In genomic region chr2:38417970-38418369, GRCm38 (mm10) we compare ENCODE assay signal across 8 mouse cellular contexts.
DNase-seq lines count a peak whose midpoint lies in the region; ATAC-seq and TF ChIP-seq lines count a peak whose summit lies in the region.

No protein-coding gene starts in this region.

- H3K9ac ChIP-seq in lung, embryonic 14.5 days: no peak overlapping the region

- H3K9me3 ChIP-seq in heart, embryonic 10.5 days: no peaks in the 10 kb centered on the region
- H3K9me3 ChIP-seq in G1E (replicated peaks): no peaks in the 10 kb centered on the region
- H3K9me3 ChIP-seq in embryonic facial prominence, embryonic 10.5 days: no peaks in the 10 kb centered on the region
- no peaks in the 10 kb centered on the region for H3K9me3 ChIP-seq in lung, embryonic 14.5 days (ENCODE audit: low read depth, low read length)

- no peak overlapping the region for H3K27ac ChIP-seq in heart, embryonic 10.5 days
- H3K27ac ChIP-seq in embryonic facial prominence, embryonic 10.5 days (replicated peaks): no peak overlapping the region
- H3K27ac ChIP-seq in lung, embryonic 14.5 days (ENCODE audit: low read depth): no peak overlapping the region

- H3K4me1 ChIP-seq in heart, embryonic 10.5 days: no peaks in the 10 kb centered on the region
- H3K4me1 ChIP-seq in G1E (ENCODE audit: insufficient read depth, low read depth, low read length): no peaks in the 10 kb centered on the region
- H3K4me1 ChIP-seq in embryonic facial prominence, embryonic 10.5 days: 0 out of 2 replicates have a peak, but pooled peaks cover 9% of the 10 kb centered on the region
- H3K4me1 ChIP-seq in lung, embryonic 14.5 days (ENCODE audit: insufficient read depth): no peaks in the 10 kb centered on the region

- no peaks in the 10 kb centered on the region for H3K36me3 ChIP-seq in heart, embryonic 10.5 days
- no peaks in the 10 kb centered on the region for H3K36me3 ChIP-seq in G1E (replicated peaks)
- H3K36me3 ChIP-seq in embryonic facial prominence, embryonic 10.5 days (replicated peaks): no peaks in the 10 kb centered on the region
- no peaks in the 10 kb centered on the region for H3K36me3 ChIP-seq in lung, embryonic 14.5 days (ENCODE audit: insufficient read depth)

- no peak overlapping the region for H3K4me3 ChIP-seq in heart, embryonic 10.5 days
- no peak overlapping the region for H3K4me3 ChIP-seq in G1E (ENCODE audit: low read depth, low read length)
- H3K4me3 ChIP-seq in embryonic facial prominence, embryonic 10.5 days: no peak overlapping the region
- no peak overlapping the region for H3K4me3 ChIP-seq in lung, embryonic 14.5 days (ENCODE audit: low read depth, low read length)

- peak; percentile 71 for DNase-seq in heart, postnatal 4 days
- no peak for DNase-seq in heart, embryonic 10.5 days (ENCODE audit: low spot score)
- DNase-seq in G1E (ENCODE audit: low spot score): peak; percentile 27
- peak; percentile 82 for DNase-seq in embryonic facial prominence, embryonic 10.5 days (ENCODE audit: low spot score)
- peak; percentile 86 for DNase-seq in lung, embryonic 14.5 days
- DNase-seq in cerebellum, adult 9-11 months: no peak
- no peak for DNase-seq in cerebellum, adult 18-20 months

- 18% methylated on average over 4 of the region's 4 CpGs for WGBS in heart, embryonic 10.5 days
- WGBS in embryonic facial prominence, embryonic 10.5 days: 17% methylated on average over 4 of the region's 4 CpGs
- 13% methylated on average over 4 of the region's 4 CpGs for WGBS in lung, embryonic 14.5 days

- H3K4me2 ChIP-seq in lung, embryonic 14.5 days: no peak overlapping the region

- TF ChIP-seq CTCF in G1E (IDR thresholded peaks at IDR 0.05; ENCODE audit: low read depth, low read length): no peak
- TF ChIP-seq CTCF in lung, embryonic 14.5 days (IDR thresholded peaks at IDR 0.05; ENCODE audit: low read depth): no peak

- ATAC-seq in G1E (ENCODE audit: extremely low read depth, insufficient number of reproducible peaks, low FRiP score, poor library complexity, severe bottlenecking): no peak
- peak; percentile 49; the same call in 1 of the 2 replicates for ATAC-seq in lung, embryonic 14.5 days (ENCODE audit: insufficient read depth)
- no peak for ATAC-seq in erythroblast, adult 5-6 weeks (replicated peaks; ENCODE audit: low FRiP score, poor library complexity, severe bottlenecking)

- H3K27me3 ChIP-seq in heart, embryonic 10.5 days (ENCODE audit: insufficient read depth, poor library complexity, severe bottlenecking): peaks cover 9% of the 10 kb centered on the region
- peaks cover 34% of the 10 kb centered on the region for H3K27me3 ChIP-seq in G1E (ENCODE audit: insufficient read depth, low read length)
- H3K27me3 ChIP-seq in embryonic facial prominence, embryonic 10.5 days (replicated peaks; ENCODE audit: low read depth, poor library complexity, severe bottlenecking): 0 out of 2 replicates have a peak, but pooled peaks cover 8% of the 10 kb centered on the region
- no peaks in the 10 kb centered on the region for H3K27me3 ChIP-seq in lung, embryonic 14.5 days (ENCODE audit: insufficient read depth, low read length)

Comparison
In these comparisons a context has a peak if more than half of its experiments do, and no peak if none do; other contexts are left out.
1. DNase-seq: peak in heart, postnatal 4 days (single experiment), G1E (single experiment), embryonic facial prominence, embryonic 10.5 days (single experiment) and lung, embryonic 14.5 days (single experiment); none in heart, embryonic 10.5 days (single experiment), cerebellum, adult 9-11 months (single experiment) and cerebellum, adult 18-20 months (0 of 2).